Comparison of ENCODE assay signal across 14 mouse cellular contexts in the genomic region with DNA sequence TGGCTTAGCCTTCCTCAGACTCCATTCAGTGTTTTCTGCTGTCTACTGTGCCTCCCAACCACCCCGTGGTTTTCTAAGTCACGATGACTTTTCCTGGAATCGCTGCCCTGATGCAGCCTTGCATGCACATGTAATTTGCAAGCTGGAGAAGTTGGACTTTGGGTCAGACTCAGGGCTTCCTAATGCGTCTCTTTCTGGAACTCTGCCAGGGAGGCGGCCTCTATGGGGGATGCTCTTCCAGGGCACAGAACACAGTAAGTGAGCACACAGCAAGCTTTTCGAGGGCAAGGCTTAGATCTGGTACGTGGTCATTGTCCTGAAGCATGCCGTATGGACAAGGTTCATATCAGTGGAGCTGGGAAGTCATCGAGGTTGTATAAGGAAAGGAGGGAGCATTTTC. TPM values are rescaled to one million over a fixed set of nuclear protein-coding genes. Genes with fewer than 3 reads are reported as not detected.
A peak's percentile ranks its signal among the peaks of the same experiment; 100 is the strongest.
DNase-seq lines count a peak whose midpoint lies in the region; ATAC-seq and TF ChIP-seq lines count a peak whose summit lies in the region.
"Had no signal": no experiment of that assay in that cellular context is flagged by ENCODE, and none has a peak within 500 bp of the region (broad histone marks: within the 10 kb centered on the region; RNA-seq: fewer than 3 reads in every experiment).

No protein-coding gene starts in this region.

- WGBS in hindbrain, postnatal 0 days: 50% methylated on average over 9 of the region's 9 CpGs
- 88% methylated on average over 9 of the region's 9 CpGs for WGBS in hindbrain, embryonic 10.5 days
- WGBS in kidney, embryonic 16.5 days: 60% methylated on average over 9 of the region's 9 CpGs
- WGBS in midbrain, embryonic 11.5 days: 87% methylated on average over 9 of the region's 9 CpGs
- 69% methylated on average over 9 of the region's 9 CpGs for WGBS in liver, embryonic 11.5 days

- DNase-seq in hindbrain, postnatal 0 days (ENCODE audit: low spot score): peak; percentile 44
- DNase-seq in hindbrain, embryonic 10.5 days (ENCODE audit: low spot score): no peak
- DNase-seq in testis, postnatal 10 days (ENCODE audit: low spot score): peak; percentile 49
- no peak for DNase-seq in testis, postnatal 14 days (ENCODE audit: low spot score)
- DNase-seq in midbrain, embryonic 11.5 days (ENCODE audit: low spot score, missing footprints): no peak
- no peak for DNase-seq in liver, embryonic 11.5 days (ENCODE audit: low spot score)
- DNase-seq: cerebellum, adult 8-10 months; heart, postnatal 14 days; midbrain, embryonic 14.5 days had no signal

- no peak overlapping the region for H3K9ac ChIP-seq in hindbrain, postnatal 0 days (replicated peaks; ENCODE audit: low read length)
- H3K9ac ChIP-seq in kidney, embryonic 16.5 days (replicated peaks; ENCODE audit: low read length): no peak overlapping the region
- H3K9ac ChIP-seq in midbrain, embryonic 11.5 days (ENCODE audit: low read length): no peak overlapping the region
- no peak overlapping the region for H3K9ac ChIP-seq in liver, embryonic 11.5 days (ENCODE audit: low read depth, low read length)
- H3K9ac ChIP-seq: embryonic facial prominence, embryonic 12.5 days; liver, embryonic 15.5 days; neural tube, embryonic 13.5 days had no signal

- H3K27me3 ChIP-seq in hindbrain, postnatal 0 days (ENCODE audit: insufficient read depth, low read length): no peaks in the 10 kb centered on the region
- H3K27me3 ChIP-seq in hindbrain, embryonic 10.5 days (ENCODE audit: insufficient read depth, poor library complexity, severe bottlenecking): no peaks in the 10 kb centered on the region
- H3K27me3 ChIP-seq in kidney, embryonic 16.5 days (ENCODE audit: insufficient read depth, low read length): no peaks in the 10 kb centered on the region
- no peaks in the 10 kb centered on the region for H3K27me3 ChIP-seq in midbrain, embryonic 11.5 days (ENCODE audit: control insufficient read depth, insufficient read depth, low read length)
- no peaks in the 10 kb centered on the region for H3K27me3 ChIP-seq in liver, embryonic 11.5 days (replicated peaks; ENCODE audit: control insufficient read depth, insufficient read depth, low read length)
- H3K27me3 ChIP-seq: embryonic facial prominence, embryonic 12.5 days; liver, embryonic 15.5 days; neural tube, embryonic 13.5 days had no signal

- H3K9me3 ChIP-seq in hindbrain, postnatal 0 days (ENCODE audit: low read length): no peaks in the 10 kb centered on the region
- no peaks in the 10 kb centered on the region for H3K9me3 ChIP-seq in hindbrain, embryonic 10.5 days
- no peaks in the 10 kb centered on the region for H3K9me3 ChIP-seq in kidney, embryonic 16.5 days (ENCODE audit: low read length)
- no peaks in the 10 kb centered on the region for H3K9me3 ChIP-seq in midbrain, embryonic 11.5 days (ENCODE audit: control insufficient read depth, low read length)
- H3K9me3 ChIP-seq in liver, embryonic 11.5 days (ENCODE audit: control insufficient read depth, low read length): no peaks in the 10 kb centered on the region
- H3K9me3 ChIP-seq: embryonic facial prominence, embryonic 12.5 days; liver, embryonic 15.5 days; neural tube, embryonic 13.5 days had no signal

- H3K4me3 ChIP-seq in hindbrain, postnatal 0 days (ENCODE audit: low read length): no peak overlapping the region
- no peak overlapping the region for H3K4me3 ChIP-seq in hindbrain, embryonic 10.5 days
- no peak overlapping the region for H3K4me3 ChIP-seq in kidney, embryonic 16.5 days (ENCODE audit: low read length)
- H3K4me3 ChIP-seq in midbrain, embryonic 11.5 days (ENCODE audit: low read depth, low read length): no peak overlapping the region
- no peak overlapping the region for H3K4me3 ChIP-seq in liver, embryonic 11.5 days (ENCODE audit: low read depth, low read length)
- H3K4me3 ChIP-seq: embryonic facial prominence, embryonic 12.5 days; liver, embryonic 15.5 days; neural tube, embryonic 13.5 days had no signal

- H3K36me3 ChIP-seq in hindbrain, postnatal 0 days (ENCODE audit: insufficient read depth, low read length): no peaks in the 10 kb centered on the region
- H3K36me3 ChIP-seq in hindbrain, embryonic 10.5 days: no peaks in the 10 kb centered on the region
- H3K36me3 ChIP-seq in kidney, embryonic 16.5 days (ENCODE audit: insufficient read depth, low read length): 0 out of 2 replicates have a peak, but pooled peaks cover 4% of the 10 kb centered on the region
- no peaks in the 10 kb centered on the region for H3K36me3 ChIP-seq in midbrain, embryonic 11.5 days (ENCODE audit: control insufficient read depth, insufficient read depth, low read length)
- H3K36me3 ChIP-seq in liver, embryonic 11.5 days (ENCODE audit: control insufficient read depth, insufficient read depth, low read length): no peaks in the 10 kb centered on the region
- H3K36me3 ChIP-seq: embryonic facial prominence, embryonic 12.5 days; liver, embryonic 15.5 days; neural tube, embryonic 13.5 days had no signal

- no peaks in the 10 kb centered on the region for H3K4me1 ChIP-seq in hindbrain, postnatal 0 days (ENCODE audit: insufficient read depth, low read length)
- no peaks in the 10 kb centered on the region for H3K4me1 ChIP-seq in hindbrain, embryonic 10.5 days (replicated peaks)
- H3K4me1 ChIP-seq in kidney, embryonic 16.5 days (ENCODE audit: insufficient read depth, low read length): no peaks in the 10 kb centered on the region
- H3K4me1 ChIP-seq in midbrain, embryonic 11.5 days (ENCODE audit: control insufficient read depth, insufficient read depth, low read length): no peaks in the 10 kb centered on the region
- no peaks in the 10 kb centered on the region for H3K4me1 ChIP-seq in liver, embryonic 11.5 days (replicated peaks; ENCODE audit: control insufficient read depth, insufficient read depth, low read length)
- H3K4me1 ChIP-seq: embryonic facial prominence, embryonic 12.5 days; liver, embryonic 15.5 days; neural tube, embryonic 13.5 days had no signal

- no peak overlapping the region for H3K4me2 ChIP-seq in hindbrain, postnatal 0 days (ENCODE audit: low read depth, low read length)
- no peak overlapping the region for H3K4me2 ChIP-seq in kidney, embryonic 16.5 days (replicated peaks; ENCODE audit: low read depth, low read length)
- H3K4me2 ChIP-seq in midbrain, embryonic 11.5 days: no peak overlapping the region
- H3K4me2 ChIP-seq in liver, embryonic 11.5 days: no peak overlapping the region
- H3K4me2 ChIP-seq: embryonic facial prominence, embryonic 12.5 days; liver, embryonic 15.5 days; neural tube, embryonic 13.5 days had no signal

- TF ChIP-seq CTCF in hindbrain, postnatal 0 days (IDR thresholded peaks at IDR 0.05; ENCODE audit: low read depth): no peak

- ATAC-seq in hindbrain, postnatal 0 days: no peak
- ATAC-seq in kidney, embryonic 16.5 days (ENCODE audit: low FRiP score, low TSS enrichment): peak; percentile 85
- no peak for ATAC-seq in midbrain, embryonic 11.5 days (ENCODE audit: low FRiP score)
- no peak for ATAC-seq in liver, embryonic 11.5 days (replicated peaks; ENCODE audit: low FRiP score)
- ATAC-seq: forebrain, embryonic 14.5 days had no signal

- no peak overlapping the region for H3K27ac ChIP-seq in hindbrain, postnatal 0 days
- H3K27ac ChIP-seq in hindbrain, embryonic 10.5 days: no peak overlapping the region
- no peak overlapping the region for H3K27ac ChIP-seq in kidney, embryonic 16.5 days (ENCODE audit: low read length)
- no peak overlapping the region for H3K27ac ChIP-seq in midbrain, embryonic 11.5 days (ENCODE audit: low read depth, low read length)
- H3K27ac ChIP-seq in liver, embryonic 11.5 days (ENCODE audit: low read depth, low read length): no peak overlapping the region
- H3K27ac ChIP-seq: embryonic facial prominence, embryonic 12.5 days; liver, embryonic 15.5 days; neural tube, embryonic 13.5 days had no signal

RNA-seq across cellular contexts. Expression of a gene that starts 10.9 kb away (rescaled TPM):
- 74.4 and 86.4 TPM in 2 replicates for total RNA-seq in hindbrain, postnatal 0 days (2014; rRNA removed)
- 57.5 and 59.9 TPM in 2 replicates for polyA plus RNA-seq in hindbrain, postnatal 0 days (2015; fragmentation: Nextera tagmentation; extraction: Ambion mirVana)
- polyA plus RNA-seq in hindbrain, embryonic 10.5 days (2016; fragmentation: Nextera tagmentation; extraction: Ambion mirVana): 63.7 and 64.6 TPM in 2 replicates
- 71.9 and 73.0 TPM in 2 replicates for polyA plus RNA-seq in kidney, embryonic 16.5 days (2015; fragmentation: Nextera tagmentation; extraction: Ambion mirVana)
- polyA plus RNA-seq in midbrain, embryonic 11.5 days (2014; fragmentation: Nextera tagmentation; extraction: Ambion mirVana): 26.1 and 29.1 TPM in 2 replicates
- 16.4 and 20.7 TPM in 2 replicates for polyA plus RNA-seq in liver, embryonic 11.5 days (2014; fragmentation: Nextera tagmentation; extraction: Ambion mirVana)

Comparison
In these comparisons a context has a peak if more than half of its experiments do, and no peak if none do; other contexts are left out.
1. DNase-seq: peak in hindbrain, postnatal 0 days (single experiment) and testis, postnatal 10 days (single experiment); none in hindbrain, embryonic 10.5 days (single experiment), testis, postnatal 14 days (single experiment), midbrain, embryonic 11.5 days (single experiment) and liver, embryonic 11.5 days (single experiment).